Mouse (Mus musculus) layer of hippocampus, postnatal 25 days (tissue): ENCODE measurements around the gene Gcm1. TPM values are rescaled to one million over a fixed set of nuclear protein-coding genes. Genes with fewer than 3 reads are reported as not detected.
"Not testable (repeated sequence)": the region's sequence is repeated elsewhere in the genome, so short reads cannot be mapped to it uniquely, and the experiment has no call there.

Experiments
- DNase-seq, 2 experiments: peaks; one replicate each; pipeline ENCODE4 v3.0.0; 2022; ENCODE audit warnings: mixed read lengths in 2 of 2, low spot score in 1 of 2; ENCODE audit errors: extremely low spot score in 1 of 2
- total RNA-seq, 2 experiments: library from RNA; stranded (reverse); gene quantifications; 2 replicates each; pipeline ENCODE4 v1.2.3; 2021

Gcm1 gene
- total RNA-seq, 2 experiments from 2014 or later, result not detected

DNA sequence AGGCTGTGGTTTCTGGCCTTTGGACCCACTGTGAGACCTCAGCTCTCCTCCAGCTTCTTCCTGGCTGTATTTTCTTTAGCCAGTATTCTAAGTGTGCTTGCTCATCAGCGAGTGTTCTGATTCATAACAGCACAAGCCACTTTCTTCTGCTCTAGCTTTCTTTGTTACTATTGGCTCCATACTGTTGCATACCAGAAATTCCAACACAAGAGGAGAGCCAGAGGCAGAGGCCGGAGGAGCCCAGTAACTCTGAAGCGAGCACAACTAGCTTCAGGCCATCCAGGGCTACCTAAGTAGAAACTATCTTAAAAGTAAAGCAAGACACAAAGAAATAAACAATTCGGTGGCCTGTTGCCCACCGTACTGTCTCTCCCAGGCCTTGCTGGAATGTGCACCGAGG lies 6.6 kb upstream of the Gcm1 start:
- DNase-seq, result no peak

DNA sequence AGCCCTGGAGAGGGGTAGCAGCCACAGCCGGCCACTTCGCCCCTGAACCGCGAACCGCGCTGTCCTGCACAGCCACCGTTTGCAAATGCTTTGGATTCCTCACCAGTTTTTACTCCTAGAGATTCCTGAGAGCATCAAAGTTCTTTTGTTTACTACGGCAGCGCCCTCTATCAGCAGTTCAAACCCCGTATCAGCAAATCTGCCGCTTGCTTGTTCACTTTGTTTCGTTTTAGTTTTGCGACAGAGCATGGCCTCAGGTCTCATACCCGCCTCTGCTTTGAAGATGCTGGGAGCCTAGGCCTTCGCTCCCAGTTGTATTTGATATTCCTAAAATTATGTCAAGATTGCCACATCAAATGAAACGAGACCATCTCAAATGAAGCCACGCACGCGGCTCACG lies 5.0 kb upstream of the Gcm1 start:
- no peak for DNase-seq

DNA sequence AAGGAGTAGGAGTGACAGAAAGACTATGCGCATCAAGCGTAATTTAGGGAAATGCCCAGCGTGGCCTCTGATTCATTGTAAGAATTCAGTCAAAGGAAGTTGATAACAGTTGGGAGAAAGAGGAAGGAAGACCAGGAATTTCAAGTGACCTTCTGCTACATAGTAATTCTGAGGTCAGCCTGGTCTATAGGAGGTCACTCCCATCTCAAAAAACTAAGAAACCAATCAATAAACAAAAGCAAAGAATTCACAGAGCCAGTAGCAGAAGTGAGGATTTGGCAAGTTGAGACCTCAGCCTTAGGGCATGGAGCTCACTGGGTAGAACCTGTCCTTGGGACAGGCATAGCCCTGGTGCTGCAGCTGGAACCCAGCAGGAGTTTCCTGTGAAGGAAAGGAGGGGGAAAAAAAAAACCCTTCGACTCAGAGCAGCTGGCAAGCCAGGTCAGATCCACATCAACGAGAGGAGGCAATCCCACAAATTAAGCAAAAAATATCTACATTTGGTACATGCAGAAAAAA lies 1.2 kb upstream of the Gcm1 start:
- DNase-seq, result no peak

DNA sequence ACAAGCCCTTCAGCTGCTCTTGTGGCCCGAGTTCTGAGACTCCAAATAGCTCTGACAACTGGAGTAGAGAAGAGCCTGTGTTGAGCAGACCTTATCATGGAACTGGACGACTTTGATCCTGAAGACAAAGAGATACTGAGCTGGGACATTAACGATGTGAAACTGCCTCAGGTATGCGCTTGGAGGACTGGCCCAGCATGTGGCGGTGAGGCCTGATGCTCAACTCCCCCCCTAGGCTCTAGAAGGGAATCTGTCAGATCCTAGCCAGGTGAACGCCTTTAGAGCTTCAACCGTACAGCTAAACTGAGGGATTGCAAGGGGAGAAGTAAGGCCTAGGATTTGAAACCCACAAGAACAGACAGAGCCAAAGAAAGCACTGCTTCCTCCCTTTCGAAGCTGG lies 2.1 kb downstream of the Gcm1 start:
- DNase-seq, result no peak

- DNase-seq, result no peak
Observed at GRCm38 (mm10) chr9:78054298-78054697, 2.6 kb downstream of the Gcm1 start.

- no peak for DNase-seq
Observed at GRCm38 (mm10) chr9:78059525-78060120, 7.9 kb downstream of the Gcm1 start.

DNA sequence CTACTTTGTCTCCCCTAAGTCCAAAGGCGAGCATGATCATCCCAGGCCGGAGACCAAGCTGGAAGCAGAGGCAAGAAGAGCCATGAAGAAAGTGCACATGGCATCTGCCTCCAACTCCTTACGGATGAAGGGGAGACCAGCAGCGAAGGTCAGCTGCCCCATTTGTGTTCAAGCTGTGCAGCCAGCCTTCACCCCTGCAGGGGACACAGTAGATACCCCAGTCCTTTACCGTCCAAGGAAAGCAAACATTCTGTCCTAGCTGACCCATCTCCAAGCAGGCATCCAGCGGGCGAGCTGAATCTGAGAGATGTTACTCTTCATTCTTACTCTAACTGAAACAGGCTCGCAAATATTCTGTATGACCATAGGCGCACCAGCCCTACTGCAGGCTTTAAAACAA lies 10.7 kb downstream of the Gcm1 start:
- DNase-seq, result no peak

GRCm38 (mm10) chr9:78064121-78064520 lies 12.4 kb downstream of the Gcm1 start:
- DNase-seq, result no peak

- no peak for DNase-seq
Observed at GRCm38 (mm10) chr9:78070496-78070895, 18.8 kb downstream of the Gcm1 start.

GRCm38 (mm10) chr9:78071626-78072025 lies 19.9 kb downstream of the Gcm1 start:
- no peak for DNase-seq

DNA sequence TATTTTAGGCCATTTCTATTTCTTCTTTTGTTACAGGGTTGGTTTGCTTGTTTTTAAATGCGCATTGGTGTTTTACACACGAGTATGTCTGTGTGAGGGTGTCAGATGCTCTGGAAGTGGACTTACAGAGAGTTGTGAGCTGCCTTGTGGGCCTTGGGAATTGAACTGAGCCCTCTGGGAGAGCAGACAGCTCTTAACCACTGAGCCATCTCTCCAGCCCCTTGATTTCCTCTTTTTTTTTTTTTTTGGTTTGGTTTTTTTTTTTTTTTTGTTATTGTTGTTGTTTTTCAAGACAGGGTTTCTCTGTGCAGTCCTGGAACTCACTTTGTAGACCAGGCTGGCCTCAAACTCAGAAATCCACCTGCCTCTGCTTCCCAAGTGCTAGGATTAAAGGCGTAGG lies 21.6 kb downstream of the Gcm1 start:
- not testable (repeated sequence) for DNase-seq

DNA sequence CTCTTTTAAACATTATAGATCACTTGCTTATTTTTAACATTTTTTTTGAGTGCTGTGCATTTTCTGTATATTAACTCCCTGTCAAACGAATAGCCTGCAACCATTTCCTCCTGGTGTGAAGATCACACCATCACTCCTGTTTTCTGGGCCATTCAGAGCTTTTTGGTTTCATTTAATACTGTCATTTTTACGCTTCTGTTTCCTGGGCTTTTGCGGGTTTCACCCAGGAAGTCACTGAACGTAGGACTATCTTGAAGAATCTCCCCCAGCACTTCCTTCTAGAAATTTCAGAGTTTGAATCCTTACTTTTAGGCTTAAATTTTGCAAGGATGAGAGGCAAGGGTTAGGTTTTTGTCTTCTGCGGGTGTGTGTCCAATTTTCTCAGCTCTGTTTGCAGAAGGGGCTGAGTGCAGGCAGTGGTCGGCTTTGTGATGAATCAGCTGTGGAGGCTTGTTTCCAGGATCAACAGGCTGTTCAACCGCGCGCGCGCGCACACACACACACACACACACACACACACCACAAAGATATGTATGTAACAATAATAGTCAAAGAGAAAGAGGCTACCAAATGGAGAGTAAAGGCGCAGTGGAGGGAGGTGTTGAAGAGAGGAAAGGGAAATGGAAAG lies 22.1 kb downstream of the Gcm1 start:
- DNase-seq, result no peak

- no peak for DNase-seq
Observed at GRCm38 (mm10) chr9:78075256-78075655, 23.5 kb downstream of the Gcm1 start.

DNA sequence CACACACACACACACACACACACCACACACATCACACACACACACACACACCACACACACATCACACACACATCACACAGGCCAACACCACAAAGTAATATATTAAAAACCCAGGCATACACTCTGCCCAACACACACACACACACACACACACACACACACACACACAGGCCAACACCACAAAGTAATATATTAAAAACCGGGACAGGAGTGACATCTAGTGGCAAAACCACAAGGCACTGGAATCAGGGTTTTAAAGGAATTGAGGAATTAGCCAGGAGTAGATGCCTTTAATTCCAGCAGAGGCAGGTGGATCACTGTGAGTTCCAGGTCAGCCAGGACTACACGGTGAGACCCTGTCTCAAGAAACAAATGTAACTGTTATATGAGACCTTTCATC lies 26.5 kb downstream of the Gcm1 start:
- no peak for DNase-seq

DNA sequence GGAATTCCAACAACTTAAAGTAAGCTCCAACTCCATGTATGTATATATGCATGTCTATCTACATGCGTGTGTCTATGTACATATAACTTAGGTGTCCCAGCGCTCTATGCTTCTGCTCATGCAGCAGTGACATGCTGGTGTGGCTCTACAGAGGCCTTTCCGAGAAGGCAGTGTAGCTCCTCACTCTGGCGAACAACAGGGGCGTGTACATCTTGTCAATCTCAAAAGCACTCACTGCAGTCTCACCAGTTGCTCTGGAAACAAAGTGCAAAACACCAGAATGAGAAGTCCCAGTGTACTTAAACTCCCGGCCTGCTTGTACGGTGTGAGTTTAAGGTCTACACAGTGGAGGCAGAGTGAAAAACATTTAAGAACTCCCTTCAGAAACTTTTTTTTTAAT lies 30.1 kb downstream of the Gcm1 start:
- DNase-seq, result no peak

GRCm38 (mm10) chr9:78084341-78084740 lies 32.6 kb downstream of the Gcm1 start:
- no peak for DNase-seq

DNA sequence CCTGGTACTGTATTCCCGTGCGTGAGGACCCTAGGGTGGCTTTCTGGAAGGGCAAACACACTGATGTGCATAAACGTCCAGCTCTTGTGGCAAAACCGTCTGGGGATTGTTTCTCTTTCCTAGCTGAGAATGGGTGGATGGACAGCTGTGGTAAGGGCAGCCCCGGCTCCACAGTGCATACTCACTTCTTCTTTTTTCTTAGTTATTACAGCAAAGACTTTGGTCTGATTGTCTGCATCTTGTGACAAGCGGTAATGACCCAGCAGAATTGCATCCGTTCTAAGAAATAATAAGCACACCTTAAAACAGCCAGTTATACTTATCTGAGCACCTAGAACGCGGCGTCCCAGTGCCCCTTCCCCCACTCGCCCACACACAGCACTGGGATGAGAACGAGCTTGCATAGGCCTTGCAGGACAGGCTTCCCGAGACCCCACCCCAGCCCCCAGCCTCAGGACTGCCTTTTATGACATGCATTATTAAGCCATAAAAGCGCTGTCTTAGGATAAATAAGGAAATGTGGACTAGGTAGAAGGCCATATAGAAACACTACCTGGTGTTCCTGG lies 34.1 kb downstream of the Gcm1 start:
- DNase-seq, result no peak

DNA sequence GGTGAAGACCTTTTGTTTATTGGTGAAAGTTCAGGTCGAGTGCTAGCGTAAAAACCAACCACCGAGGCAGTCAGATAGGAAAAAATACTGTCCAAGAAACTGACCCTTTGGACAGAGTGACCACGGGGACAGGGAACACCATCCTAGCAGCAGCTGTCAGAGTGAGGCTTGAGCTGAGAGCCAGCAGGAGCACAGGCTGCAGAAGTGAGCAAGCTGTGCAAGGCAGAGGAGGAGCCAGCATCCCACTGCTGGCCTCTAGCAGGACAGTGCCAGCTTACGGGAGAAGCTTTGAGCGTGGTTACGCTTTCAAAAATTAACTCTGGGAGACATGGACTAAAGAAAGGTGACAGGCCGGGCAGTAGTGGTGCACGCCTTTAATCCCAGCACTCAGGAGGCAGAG lies 36.0 kb downstream of the Gcm1 start:
- DNase-seq, result no peak

DNA sequence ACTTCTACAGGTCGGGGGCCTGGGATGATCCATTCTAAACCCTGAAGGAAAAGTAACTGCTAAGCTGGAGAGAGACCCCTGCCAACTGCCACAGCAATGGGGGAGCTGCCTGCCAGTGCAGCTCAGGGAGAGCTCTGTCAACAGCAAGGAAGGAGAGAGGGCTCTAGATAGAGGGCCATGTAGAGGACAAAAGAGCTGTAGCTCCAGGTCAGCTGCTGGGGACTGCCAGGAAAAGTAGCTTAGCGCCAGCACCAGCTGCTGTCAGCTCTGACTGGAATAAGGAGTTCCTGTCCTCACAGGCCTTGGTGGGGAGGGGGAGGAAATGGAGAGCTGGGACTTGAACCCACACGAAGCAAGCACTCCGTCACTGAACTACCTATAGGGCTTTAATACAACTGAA lies 36.8 kb downstream of the Gcm1 start:
- DNase-seq, result no peak

- DNase-seq, result no peak
Observed at GRCm38 (mm10) chr9:78088971-78089370, 37.2 kb downstream of the Gcm1 start.

DNA sequence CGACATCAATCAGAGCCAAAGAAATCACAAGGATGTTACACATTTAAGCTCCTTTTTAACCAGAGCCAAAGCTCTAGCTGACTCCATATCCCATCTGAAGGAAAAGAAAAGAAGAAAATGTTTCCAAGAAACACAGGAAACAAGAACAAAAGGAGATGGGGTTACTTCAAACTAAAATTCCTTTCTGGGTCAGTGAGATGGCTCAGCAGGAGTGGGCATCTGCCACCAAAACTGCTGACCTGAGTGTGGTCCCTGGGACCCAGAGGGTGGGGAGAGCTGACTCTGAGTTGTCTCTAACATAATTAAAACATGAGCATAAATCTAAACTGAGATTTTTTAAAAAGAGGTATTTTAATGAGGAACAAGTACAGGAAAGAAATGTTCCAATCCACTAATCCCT lies 38.2 kb downstream of the Gcm1 start:
- no peak for DNase-seq

DNA sequence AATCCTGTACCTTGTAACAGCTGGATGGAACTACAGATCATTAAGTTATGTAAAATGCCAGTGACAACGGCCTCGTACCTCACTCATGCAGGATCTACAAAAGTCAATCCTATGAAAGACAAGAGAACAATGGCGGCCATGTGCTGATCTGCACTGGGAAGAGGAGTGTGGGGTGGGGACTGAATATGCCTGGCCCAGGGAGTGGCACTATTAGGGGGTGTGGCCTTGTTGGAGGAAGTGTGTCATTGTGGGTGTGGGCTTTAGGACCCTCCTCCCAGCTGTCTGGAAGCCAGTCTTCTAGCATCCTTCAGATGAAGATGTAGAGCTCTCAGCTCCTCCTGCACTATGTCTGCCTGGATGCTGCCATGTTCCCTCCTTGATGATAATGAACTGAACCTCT lies 38.9 kb downstream of the Gcm1 start:
- no peak for DNase-seq
